Mouse (Mus musculus) erythroid progenitor cell, adult 5-6 weeks (primary cell): ENCODE measurements around the gene Rmnd5b. TPM values are rescaled to one million over a fixed set of nuclear protein-coding genes. Genes with fewer than 3 reads are reported as not detected.
"Not testable (repeated sequence)": the region's sequence is repeated elsewhere in the genome, so short reads cannot be mapped to it uniquely, and the experiment has no call there.

Experiments used
- ATAC-seq: replicated peaks from 2 replicates; pipeline ENCODE4 v1.8.0; 2016; ENCODE audit warnings: moderate number of reproducible peaks, mild to moderate bottlenecking, moderate TSS enrichment, inconsistent platforms; ENCODE audit not compliant: poor library complexity, low FRiP score, severe bottlenecking
- total RNA-seq, 2 experiments: library from RNA; stranded (forward) in 1 of 2; stranded (reverse) in 1 of 2; fragments of 150-400 nt in 1 of 2; fragments of 186-747, 209-891 nt in 1 of 2; gene quantifications; 2 replicates each; pipeline versions ENCODE4 v1.2.3 to v1.2.4; 2015 to 2017; ENCODE audit warnings: low replicate concordance in 2 of 2

The Rmnd5b gene
- 8.6 and 10.5 TPM in 2 replicates for total RNA-seq (2015; ENCODE audit: low replicate concordance)
- 2.1 and 14.6 TPM in 2 replicates for total RNA-seq (2017; ENCODE audit: low replicate concordance)

DNA sequence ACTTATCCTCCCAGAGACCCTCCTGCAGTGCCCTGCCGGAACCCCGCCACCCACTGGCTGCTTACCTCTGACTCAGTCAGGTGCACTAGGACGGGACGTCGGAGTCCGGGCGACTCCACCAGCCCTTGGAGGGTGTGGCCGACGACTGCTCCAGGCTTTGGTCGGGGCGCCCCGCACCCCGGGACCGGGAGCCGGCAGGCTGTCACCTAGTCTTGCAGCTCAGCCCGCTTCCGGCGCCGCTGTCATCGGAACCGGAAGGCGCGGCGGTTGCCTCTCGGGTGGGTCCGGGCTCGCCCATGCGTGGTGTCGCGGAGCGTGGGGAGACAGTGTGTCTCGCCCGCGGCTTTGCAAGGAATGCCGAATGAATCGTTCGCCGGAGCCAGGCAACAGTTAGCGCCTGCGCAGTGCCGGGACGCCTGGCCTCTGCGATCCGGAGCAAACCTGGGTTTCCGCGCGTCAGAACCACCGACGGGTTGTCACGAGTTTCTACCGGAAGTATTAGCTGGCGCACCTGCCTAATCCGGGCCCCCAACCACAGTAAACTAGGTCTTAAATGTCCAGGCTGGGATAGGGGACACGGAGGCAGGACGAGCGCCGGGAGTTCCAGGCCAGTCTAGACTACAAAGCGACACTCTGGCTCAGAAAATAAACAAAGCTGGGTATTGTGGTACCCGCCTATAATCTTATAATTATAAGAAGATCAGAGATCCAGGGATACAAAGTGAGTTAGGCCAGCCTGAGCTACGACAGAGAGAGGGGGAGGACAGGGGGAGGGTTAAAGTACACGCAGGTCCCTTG lies at the start of gene Rmnd5b:
Rmnd5b (minus strand) TSS at position 372 of the 798 bp plus-strand sequence.
- peak; percentile 78 for ATAC-seq

DNA sequence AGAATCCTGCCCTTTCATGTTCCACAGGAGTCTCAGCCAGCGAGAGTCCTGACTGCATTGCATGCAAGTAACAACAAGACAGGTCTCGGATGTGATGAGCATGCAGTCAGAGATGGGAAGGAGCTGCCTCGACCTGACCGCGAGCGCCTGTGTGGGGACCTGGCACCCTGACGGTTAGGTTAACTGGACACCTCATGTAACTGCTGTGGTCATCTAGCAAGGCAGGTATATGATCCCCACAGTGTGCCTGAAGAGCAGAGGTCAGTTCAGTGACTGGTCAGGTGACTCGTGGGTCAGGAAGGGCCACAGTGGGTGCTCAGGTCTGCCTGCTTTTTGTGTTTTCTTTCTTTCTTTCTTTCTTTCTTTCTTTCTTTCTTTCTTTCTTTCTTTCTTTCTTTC lies 46.3 kb upstream of the Rmnd5b start:
- peak; percentile 27; the same call in 1 of the 2 replicates for ATAC-seq

DNA sequence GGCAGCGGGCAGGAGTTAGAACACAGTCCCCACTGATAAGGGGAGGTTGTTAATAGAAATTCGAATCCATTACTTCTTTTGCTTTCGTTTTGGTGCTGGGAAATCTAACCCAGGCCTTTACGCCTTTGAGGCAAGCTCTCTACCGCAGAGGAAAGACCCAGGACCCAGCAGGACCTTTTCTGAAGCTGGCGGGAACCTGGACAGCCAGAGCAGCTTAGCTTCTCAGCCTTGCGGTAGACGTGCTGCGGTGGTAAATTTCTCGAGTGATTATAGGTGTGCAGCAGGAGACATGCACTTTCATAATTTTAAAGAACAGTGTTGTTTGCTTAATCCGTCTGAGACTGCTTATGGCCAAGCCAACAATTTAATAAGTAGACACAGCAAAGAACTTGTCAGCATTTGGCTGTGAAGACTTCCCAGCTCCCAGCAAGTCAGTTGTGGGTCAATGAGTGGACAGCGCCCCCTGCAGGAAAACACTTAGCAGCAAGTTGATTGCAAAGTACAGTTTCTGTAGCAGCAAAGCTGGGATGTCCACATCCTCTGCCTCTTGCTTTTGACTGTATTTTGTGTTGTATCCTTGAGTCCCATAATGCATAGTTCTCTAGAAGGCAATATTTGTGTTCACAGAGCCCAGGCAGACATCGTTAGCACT lies 45.8 kb upstream of the Rmnd5b start:
- ATAC-seq, result peak; percentile 87

DNA sequence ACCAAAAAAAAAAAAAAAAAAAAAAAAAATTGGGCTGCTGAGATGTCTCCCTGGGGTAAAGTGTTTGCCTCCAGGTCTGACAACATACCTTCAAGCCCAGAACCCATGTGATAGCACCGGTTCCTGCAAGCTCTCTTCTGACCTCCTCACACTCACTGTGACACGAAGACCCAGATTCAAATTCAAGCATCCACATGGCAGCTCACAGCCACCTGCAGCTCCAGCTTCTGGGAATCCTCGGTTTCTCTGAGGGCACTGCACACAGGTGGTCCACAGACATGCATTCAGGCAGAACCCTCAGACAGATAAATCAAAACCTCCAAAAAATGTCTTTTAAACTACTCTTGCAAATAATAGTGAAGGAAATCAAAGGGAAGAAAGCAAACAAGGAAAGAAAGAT lies 43.8 kb upstream of the Rmnd5b start:
- no peak for ATAC-seq

DNA sequence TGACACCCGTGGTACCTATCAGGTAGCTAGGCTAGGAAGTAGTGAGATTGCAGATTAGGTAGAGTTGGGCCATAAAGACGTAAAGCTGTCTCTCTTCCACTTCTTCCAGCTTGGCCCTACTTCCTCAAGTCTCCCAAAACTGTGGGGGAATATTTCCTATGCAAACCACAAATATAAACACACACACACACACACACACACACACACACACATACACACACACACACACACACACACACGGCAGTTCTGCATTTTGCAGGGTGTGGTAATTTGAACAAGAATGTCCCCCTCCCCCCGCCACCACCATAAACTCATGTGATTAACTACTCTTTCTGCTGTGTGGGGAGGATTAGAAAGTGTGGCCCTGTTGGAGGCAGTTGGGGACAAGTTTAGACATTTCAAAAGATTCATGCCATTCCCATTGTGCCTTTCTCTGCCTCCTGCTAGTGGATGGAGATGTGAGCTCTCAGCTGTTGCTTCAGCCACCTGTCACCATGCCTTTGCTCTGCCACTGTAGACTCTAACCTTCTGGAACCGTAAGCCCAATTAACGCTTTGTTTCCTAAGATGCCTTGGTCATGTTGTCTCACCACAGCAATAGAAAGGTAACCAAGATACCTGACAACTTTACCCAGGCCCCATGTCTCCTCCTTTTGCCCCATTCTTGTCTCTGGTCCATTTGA lies 42.2 kb upstream of the Rmnd5b start:
- ATAC-seq, result no peak

DNA sequence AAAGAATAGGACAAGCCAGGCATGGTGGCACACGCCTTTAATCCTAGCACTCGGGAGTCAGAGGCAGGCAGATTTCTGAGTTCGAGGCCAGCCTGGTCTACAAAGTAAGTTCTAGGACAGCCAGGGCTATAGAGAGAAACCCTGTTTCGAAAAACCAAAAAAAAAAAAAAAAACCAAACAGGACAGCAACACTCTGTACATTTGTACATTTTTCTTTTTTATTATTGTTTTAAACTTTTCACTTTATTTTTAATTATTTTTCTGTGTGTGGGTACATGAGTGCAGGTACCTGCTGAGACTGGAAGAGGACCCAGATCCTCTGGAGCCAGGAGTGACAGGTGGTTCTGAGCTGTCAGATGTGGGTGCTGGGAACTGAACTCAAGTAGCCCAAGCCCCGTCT lies 39.7 kb upstream of the Rmnd5b start:
- ATAC-seq, result no peak

DNA sequence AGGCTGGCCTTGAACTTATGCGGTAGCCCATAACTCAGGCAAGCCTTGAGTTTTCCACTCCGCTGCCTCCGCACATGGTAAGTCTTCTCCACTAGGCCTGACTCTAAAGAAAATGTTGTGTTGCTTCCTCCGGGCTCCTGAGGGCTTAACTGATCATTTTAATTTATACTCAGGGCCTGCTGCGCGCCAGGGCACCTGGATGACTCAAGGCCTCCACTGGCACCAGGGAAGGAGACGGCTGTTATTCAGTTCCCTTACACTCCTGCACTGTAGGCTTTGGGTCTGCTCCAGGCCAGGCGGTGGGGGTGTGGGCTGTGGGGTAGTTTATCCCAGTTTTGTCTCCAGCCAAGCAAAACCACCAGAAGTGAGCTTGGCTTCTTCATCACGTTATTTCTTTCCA lies 37.6 kb upstream of the Rmnd5b start:
- ATAC-seq, result no peak

DNA sequence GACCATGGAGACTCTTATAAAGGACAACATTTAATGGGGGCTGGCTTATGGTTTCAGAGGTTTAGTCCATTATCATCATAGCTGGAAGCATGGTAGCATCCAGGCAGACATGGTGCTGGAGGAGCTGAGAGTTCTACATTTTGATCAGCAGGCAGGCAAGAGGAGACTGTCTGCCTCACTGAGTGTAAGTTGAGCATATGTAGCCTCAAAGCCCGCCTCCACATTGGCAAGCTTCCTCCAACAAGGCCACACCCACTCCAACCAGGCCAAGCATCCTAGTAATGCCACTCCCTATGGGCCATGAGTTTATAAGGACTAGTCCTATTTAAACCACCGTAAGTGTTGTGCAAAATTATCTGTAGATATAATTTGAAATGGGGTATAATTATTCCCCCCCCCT lies 35.7 kb upstream of the Rmnd5b start:
- no peak for ATAC-seq

DNA sequence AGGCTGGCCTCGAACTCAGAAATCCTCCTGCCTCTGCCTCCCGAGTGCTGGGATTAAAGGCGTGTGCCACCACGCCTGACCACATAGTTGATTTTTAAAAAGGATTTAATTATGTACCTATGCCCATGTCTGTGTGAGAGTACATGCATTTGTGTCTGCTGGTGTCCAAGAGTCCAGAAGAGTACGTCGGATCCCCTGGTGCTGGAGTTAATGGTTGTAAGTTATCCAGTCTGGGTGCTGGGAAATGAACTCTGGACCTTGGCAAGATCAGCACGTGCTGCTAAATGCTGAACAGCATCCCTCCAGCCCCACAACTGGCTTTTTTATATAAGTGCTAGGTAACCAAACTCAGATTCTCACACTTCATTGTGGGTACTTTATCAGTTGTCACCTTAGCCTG lies 35.1 kb upstream of the Rmnd5b start:
- no peak for ATAC-seq

DNA sequence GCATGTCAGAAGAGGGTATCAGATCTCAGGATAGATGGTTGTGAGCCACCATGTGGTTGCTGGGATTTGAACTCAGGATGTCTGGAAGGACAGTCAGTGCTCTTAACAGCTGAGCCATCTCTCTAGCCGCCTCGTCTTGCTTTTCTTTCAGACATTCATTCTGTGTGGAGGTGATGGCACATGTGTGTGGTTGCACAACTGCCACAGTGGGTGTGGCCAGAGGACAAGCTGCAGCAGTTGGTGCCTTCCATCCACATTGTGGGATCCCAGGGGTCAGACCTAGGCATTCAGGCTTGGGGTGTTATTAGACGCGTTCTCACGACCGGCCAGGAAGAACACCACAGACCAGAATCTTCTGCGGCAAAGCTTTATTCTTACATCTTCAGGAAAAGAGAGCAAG lies 29.1 kb upstream of the Rmnd5b start:
- ATAC-seq, result not testable (repeated sequence)

DNA sequence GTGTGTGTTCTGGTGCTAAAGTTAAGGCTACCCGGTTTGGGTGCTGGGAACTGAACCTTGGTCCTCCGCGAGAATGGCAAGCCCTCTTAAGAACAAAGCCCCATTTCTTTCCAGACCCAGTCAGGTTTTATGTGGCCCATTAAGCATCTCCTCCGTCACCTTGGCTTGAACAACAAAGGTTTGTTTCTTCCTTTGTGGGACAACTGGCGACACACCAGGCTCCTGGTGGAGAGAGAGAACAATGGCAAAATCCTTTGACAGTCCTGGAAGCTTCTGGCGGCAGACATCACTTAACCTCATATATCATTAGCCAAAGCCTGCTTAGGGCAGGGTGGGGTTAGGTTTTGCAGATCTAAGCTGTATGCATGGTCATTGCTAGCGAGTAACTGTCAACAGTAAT lies 26.9 kb upstream of the Rmnd5b start:
- no peak for ATAC-seq

DNA sequence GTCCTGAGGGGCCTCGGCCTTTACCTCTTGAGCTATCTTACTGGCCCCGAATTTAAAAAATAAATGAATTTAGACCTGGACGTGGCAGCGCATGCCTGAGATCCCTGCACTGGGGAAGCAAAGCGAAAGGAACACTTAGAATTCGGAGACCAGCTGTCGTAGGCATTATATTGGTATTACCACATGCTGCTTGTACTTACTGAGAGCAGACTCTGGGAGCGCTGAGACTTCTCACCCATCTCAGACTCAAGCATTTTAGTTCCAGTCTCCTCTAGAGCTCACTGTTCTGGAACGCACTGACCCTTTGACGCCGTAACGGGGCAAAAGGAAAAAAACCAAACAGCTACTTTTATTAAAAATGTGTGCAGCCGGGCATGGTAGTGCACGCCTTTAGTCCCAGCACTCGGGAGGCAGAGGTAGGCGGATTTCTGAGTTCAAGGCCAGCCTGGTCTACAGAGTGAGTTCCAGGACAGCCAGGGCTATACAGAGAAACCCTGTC lies 26.2 kb upstream of the Rmnd5b start:
- no peak for ATAC-seq

DNA sequence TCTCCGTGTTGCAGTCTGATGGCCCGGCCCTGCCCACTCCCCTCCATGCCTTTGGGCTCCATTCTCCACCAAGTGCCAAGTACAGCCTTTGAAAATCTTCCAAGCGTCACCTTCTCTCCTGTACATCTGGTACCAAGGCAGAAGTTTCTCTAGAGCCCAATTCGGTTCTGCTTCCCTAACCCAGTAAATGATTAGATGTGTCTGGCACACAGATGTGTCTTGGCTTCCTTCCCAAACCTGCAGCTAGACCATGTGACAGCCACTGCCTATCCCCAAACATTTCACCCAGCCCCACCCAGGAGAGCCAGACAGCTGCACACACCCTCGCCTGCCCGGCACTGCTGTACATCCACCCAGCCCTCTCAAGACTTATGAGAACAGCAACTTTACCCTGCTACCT lies 23.0 kb upstream of the Rmnd5b start:
- ATAC-seq, result peak; percentile 88

DNA sequence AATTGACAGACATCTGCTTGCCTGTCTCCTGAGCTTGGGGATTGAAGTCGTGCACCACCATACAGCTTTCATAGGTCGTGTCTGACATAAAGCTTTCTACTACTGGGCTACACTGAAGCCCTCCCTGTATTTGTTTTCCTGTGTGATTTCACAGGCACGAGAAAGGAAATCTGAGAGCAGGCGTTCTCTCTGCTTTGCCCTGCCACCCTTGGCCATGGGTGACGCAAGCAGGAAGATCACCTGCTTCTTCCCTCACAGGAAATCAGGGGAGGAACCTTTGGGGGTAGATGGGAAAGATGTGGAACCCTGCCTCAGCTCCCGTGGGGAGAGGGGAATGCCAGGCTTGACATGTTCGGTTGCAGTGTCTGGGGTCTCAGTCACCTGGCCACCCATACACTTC lies 22.6 kb upstream of the Rmnd5b start:
- ATAC-seq, result no peak

DNA sequence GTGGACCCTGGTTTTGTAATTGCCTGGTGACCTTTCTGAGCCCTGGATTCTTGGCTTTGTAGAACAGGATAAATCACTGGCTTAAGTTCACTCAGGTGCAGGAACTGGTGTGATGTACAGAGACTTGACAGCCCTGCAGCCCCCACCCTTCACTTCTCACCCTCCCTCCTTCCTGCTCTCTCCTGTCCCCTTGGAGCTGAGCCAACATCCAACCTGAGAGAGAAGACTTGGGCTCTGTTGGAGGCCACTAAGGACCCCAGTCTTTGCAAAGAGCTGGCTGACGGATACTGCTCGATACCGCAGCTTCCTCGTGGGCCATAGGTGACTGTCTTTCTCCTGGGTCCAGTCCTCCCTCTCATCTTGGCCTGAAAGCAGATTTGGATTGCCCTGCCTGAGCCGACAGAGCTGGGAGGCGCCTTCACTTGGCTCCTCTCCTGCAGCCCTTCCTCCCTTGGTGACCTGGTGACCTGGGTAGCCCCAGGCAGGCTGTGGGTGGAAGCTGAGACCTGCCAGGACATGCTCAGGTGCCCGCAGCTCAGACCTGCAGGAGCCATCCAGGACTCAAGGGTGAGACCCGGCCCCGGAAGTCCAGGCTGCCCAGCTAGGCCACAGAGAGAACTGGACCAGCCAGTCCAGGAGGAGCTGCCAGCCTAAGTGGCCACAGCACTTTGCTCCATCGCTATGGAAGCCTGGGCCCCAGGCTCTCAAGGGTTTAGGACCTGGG lies 21.3 kb upstream of the Rmnd5b start:
- no peak for ATAC-seq

DNA sequence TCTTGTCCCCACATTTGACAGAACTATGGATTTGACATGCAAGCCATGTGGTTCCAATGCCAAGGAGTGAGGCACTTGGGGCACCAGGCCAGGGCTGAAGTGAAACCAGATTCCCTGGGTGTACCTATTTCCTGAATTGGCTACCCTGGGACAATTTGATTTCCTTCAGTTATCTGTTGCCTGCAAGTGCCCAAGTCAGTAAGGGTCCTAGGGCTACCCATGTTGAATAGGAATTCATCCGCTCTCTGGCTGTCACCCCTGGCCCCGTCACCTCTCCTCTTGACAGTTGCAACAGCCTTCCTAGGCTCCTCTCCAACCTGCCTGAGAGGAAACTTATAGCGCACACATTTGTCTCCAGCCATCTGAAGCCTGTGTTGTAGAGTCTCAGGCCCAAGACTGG lies 19.2 kb upstream of the Rmnd5b start:
- ATAC-seq, result no peak

DNA sequence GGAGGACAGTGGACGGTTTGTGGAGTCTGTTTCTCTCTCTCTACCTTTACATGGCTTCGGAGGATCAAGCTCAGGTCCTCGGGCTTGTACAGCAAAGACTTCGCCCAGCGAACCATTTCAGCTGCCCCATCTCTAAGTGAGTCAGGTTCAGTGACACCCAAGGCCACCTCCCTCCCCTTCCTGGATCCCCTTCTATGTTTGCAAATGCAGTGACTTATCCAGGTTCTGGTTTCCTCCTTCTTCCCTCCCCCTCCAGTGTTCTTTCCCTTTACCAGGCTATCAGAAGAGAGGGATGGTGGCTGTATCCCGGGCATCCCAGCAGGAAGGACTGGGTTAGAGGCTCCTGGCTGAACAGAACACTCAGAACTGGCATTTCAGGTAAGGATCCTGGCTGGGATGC lies 18.0 kb upstream of the Rmnd5b start:
- ATAC-seq, result no peak

DNA sequence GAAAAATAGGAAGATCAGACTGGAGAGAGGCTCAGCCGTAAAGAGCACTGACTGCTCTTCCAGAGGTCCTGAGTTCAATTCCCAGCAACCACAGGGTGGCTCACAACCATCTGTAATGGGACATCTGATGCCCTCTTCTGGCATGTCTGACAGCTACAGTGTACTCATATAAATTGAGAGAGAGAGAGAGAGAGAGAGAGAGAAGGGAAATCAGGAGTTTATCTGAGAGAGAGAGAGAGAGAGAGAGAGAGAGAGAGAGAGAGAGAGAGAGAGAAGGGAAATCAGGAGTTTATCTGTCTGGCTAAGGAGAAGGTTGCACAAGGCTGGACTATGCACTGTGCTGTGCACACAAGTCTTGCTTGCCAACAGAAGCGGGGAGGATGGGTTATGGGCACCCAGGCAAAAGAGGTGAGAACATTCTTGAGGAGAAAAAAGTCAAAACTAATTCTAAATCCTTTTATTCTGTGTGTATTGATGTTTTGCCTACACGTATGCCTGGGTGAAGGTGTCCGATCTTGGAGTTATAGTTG lies 17.3 kb upstream of the Rmnd5b start:
- no peak for ATAC-seq

DNA sequence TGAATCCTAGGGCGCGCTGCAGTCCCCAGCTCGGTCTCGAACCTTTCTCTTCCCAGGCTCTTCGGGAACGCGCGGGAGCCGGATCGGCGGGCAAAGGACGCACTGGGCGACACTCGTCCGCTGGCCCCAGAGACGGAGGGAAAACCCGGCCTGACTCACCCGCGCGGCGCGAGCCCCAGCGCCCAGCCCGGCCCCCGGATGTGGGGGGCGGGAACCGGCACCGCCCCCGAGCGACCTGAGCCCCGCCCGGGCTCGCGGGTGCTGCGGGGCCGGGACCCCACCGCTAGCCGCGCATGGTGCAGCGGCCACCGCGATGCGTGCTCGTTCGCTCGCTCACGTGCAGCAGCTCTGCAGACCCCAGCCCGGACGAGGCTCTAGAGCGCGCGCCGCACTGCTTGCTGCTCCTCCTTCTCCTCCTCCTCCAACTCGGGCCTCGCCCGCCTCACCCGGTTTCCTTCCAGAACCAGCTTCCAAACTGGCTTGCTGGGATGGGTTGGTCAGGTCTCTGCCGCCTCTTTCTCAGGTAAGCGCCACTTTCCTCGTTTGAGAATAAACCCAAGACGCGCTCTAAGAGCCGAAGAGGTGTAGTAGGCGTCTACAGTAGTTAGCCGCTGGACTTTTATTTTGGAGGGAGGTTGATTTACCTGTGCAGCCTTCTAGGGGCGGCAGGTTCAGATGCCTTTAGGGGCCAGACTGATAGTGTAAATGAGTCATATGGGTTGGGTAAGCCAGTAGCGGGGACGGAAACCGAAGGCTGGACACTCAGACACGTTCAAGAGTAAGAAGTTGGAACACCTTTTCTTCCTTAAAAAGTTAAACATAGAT lies 15.2 kb upstream of the Rmnd5b start, which contains the start of the genes N4bp3 and D930048N14Rik:
N4bp3 (minus strand) TSS at position 152 of the 825 bp plus-strand sequence.
D930048N14Rik (plus strand) TSS at position 264 of the 825 bp plus-strand sequence.
- no peak for ATAC-seq
